Mouse (Mus musculus): ENCODE results near the gene Gm10577. TPM values are rescaled to one million over a fixed set of nuclear protein-coding genes. Genes with fewer than 3 reads are reported as not detected.

Gm10577 gene
- polyA plus RNA-seq (2015; fragmentation: Nextera tagmentation; extraction: Ambion mirVana) = not detected in 2 replicates

GRCm38 (mm10) chr4:101020596-101020995 is at the start of gene Gm10577:
Gene Gm10577, minus strand, starts transcription at chr4:101020696.

GRCm38 (mm10) chr4:101068786-101069153 is 48.3 kb upstream of the Gm10577 start, which contains the start of gene Raver2:
Gene Raver2, plus strand, starts transcription at chr4:101068983.

Other genes with a start within 250 kb of the Gm10577 start
- 10.2 and 11.7 TPM in 2 replicates for gene Cachd1, start 244.0 kb downstream of the Gm10577 start, polyA plus RNA-seq (2015; fragmentation: Nextera tagmentation; extraction: Ambion mirVana)
- 0.94 and 1.4 TPM in 2 replicates for gene Raver2, start 48.3 kb upstream of the Gm10577 start, polyA plus RNA-seq (2015; fragmentation: Nextera tagmentation; extraction: Ambion mirVana)
- gene Jak1, start 244.6 kb upstream of the Gm10577 start, polyA plus RNA-seq (2015; fragmentation: Nextera tagmentation; extraction: Ambion mirVana) = 57.3 and 67.8 TPM in 2 replicates

All from spleen, postnatal 0 days (tissue).